Mouse (Mus musculus): ENCODE measurements around the gene Esd. TPM values are rescaled to one million over a fixed set of nuclear protein-coding genes. Genes with fewer than 3 reads are reported as not detected.

Esd gene
- polyA plus RNA-seq, 1 experiment from 2014 or later = 357 TPM

GRCm38 (mm10) chr14:74797386-74798062 is 65.4 kb downstream of the Esd start:
- Histone ChIP-seq H3K4me2 (replicated peaks) (no peak overlapping the region), H3K4me3 (no peak overlapping the region), H3K9me3 (0 out of 2 replicates have a peak, but pooled peaks cover 9% of the 10 kb centered on the region), H3K4me1 (no peaks in the 10 kb centered on the region), H3K9ac (no peak overlapping the region), H3K36me3 (peaks cover 20% of the 10 kb centered on the region), H3K27me3 (no peaks in the 10 kb centered on the region), H3K27ac (no peak overlapping the region)
- 78% methylated on average over 10 of the region's 10 CpGs for WGBS
- ATAC-seq (ENCODE audit: insufficient number of reproducible peaks, insufficient read depth, low FRiP score, low TSS enrichment) = no peak

DNA sequence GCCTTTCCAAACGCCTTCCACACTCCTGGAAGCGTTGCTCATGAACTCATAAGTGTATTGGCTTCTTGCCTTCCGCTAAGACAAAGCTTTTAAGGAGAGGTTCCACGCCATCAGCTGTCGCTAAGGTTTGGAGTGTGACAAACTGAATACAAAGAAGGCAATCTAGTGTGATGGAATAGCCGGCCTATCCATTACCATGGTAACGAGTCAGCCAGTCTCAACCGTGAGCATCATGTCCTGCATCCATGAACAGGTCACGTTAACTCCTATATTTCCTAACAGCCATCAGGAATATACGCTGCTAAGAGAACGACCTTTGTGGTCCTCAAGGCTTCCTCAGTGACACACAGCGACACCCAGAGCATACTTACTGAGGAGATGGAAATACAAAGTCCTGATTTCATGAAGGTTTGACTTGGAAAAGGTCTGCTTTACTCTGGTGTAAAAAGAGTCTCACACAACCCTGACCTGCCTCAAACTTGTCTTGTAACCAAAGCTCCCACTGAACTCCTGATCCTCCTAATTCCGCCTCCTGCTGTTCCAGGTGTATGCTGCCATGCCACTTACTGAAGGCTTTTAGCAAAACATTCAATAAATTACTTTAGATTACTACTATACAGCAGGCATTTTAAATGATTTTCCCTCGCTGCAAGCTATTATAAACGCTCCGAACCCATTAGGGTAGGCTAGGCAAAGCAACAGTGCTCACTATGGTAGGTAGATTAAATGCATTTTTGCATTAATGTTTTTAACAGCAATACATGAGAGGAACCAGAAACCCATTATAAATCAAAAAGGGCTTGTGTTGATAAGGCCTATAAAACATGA is 66.2 kb downstream of the Esd start:
- Histone ChIP-seq H3K36me3 (peaks cover 20% of the 10 kb centered on the region), H3K9ac (no peak overlapping the region), H3K4me3 (no peak overlapping the region), H3K4me1 (no peaks in the 10 kb centered on the region), H3K9me3 (0 out of 2 replicates have a peak, but pooled peaks cover 9% of the 10 kb centered on the region), H3K4me2 (replicated peaks) (no peak overlapping the region), H3K27ac (no peak overlapping the region), H3K27me3 (no peaks in the 10 kb centered on the region)
- no peak for ATAC-seq (ENCODE audit: insufficient number of reproducible peaks, insufficient read depth, low FRiP score, low TSS enrichment)
- WGBS = 87% methylated on average over 16 of the region's 16 CpGs

Other genes with a start within 250 kb of the Esd start
- gene Htr2a, start 91.5 kb upstream of the Esd start, polyA plus RNA-seq (2016; fragmentation: Nextera tagmentation; extraction: Ambion mirVana) = 0.42 TPM in 2 replicates
- 15.3 and 15.7 TPM in 2 replicates for gene Lrch1, start 215.6 kb downstream of the Esd start, polyA plus RNA-seq (2016; fragmentation: Nextera tagmentation; extraction: Ambion mirVana)

All from embryonic facial prominence, embryonic 12.5 days (tissue).